Mouse (Mus musculus): ENCODE results near the gene Cacnb3.

The Cacnb3 gene

DNA sequence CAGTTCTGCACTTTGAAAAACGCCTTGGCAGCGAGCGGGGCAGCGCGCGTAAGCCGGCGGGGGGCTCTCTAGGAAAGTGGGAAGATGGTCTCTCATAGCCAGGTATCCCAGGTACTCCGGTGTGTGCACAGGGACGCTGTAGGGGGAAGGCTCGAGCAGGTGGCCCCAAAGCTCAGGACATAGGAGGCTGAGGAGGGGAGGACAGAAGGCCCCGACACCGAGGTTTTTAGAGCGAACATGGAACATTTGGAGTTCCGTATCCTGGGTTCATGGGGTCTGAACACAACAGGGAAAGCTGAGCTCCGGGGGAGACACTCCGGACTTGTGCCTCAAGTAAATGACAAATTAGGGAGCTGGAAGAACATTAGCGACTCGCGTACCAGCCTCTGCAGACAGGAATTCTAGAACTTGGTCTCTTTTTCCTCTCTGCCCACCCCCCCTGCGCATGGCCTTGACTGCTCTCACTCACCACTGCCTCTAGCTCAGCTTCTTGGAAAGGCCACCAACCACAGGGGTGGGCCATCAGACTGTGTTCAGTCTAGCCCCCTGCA lies 4.7 kb downstream of the Cacnb3 start:
- no peak for DNase-seq

DNA sequence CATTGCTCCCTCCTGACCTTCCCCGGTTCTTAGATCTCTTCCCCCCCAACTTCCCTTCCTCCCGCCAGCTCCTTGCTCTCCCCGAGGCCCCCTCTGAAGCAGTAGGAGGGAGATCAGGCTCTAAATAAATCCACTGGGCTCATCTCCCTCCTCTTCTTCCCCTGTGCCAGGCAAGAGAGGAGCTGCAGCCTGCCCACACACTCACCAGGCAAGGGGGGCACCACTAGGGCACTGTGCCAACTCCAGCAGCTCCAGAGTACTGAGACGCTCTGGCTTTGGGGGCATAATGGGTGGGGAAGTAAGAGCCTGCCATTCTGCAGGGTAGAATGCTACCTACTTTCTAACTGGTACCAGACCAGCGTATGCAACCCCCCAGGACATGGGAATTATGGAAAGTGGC lies 5.9 kb downstream of the Cacnb3 start:
- no peak for DNase-seq

DNA sequence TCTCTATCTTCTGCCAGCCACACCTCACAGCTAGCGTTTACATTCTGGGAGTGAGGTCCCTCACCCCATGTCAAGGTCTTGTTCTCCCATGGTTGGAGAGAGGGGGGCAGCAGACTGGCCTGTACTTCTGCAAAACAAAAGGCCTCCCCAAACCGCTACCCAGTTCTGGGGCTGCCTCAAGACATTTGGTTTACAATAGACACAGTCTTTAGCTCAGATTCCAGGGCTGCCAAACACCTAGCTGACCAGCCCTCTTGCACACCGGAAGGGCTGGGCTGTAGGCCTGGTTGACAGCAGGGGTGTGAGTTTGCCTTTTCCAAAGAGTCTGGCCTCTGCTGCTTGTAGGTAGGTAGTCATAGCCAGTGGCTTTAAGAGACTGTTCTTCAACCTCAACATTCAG lies 6.5 kb downstream of the Cacnb3 start:
- no peak for DNase-seq

GRCm38 (mm10) chr15:98640157-98640556 lies 9.5 kb downstream of the Cacnb3 start:
- peak; percentile 50 to 83 for DNase-seq

GRCm38 (mm10) chr15:98644406-98644805 lies 13.8 kb downstream of the Cacnb3 start:
- no peak for DNase-seq

DNA sequence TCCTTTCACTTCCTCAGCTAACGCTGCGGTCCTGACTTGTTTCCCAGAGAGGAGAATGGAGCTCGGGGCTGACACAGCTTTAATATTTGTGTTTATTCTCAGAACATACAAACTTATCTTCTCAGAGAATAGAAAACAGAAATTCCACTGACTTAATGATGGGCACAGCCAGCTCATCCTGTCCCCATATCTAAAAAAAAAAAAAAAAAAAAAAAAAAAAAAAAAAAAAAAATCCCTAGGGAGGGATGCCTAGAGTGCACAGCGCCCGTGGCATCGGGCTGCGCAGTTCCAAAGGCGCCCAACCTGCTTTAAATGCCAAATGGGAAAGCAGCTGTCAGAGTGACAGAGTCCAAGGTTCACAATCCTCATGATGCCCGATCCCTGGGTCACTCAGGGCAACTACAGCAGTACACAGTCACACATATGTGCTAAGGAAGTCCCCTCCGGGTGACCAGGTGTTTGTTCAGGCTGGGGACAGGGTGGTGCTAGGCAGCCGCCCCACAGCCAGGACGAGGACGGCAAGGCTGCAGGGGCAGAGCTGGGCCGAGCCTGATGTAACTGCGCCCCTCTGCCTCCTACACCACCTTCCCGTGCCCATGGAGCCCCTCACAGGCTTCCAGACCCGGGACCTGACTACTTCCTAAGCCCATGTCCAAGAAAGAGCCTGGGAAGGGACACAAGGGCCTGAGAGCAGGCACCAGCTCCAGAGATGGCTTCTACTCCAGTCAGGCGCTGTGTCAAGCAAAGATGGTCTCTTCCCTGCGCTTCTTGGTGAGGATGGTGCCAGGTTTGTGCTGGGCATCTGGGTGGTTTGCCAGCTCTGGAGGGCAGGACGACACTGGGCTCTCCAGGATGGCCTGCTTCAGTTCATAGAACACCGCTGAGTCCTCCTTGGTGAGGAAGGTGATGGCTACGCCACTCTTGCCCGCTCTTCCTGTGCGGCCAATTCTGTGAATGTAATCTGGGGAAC lies 14.7 kb downstream of the Cacnb3 start:
- DNase-seq, result peak; percentile 38 to 67

DNA sequence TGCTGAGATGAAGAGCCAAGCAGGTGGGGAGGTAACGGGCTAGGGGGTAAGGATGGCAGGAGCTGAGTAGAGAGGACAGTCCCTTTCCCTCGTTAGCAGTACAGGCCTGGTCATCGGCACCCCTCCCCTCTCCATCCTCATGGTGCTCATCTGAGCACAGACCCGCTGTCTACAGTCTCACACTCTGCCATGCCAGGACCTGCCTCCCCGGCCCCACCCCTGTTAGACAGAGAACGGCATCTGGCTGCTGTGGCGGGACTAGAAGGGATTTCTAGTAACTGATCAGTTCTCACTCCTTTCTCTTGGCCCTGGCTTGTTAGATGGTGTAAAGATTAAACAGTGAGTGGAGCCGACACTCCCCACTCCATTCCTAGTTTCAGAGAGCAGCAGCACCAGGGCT lies 16.1 kb downstream of the Cacnb3 start:
- no peak for DNase-seq

GRCm38 (mm10) chr15:98647308-98647707 lies 16.7 kb downstream of the Cacnb3 start:
- no peak for DNase-seq

DNA sequence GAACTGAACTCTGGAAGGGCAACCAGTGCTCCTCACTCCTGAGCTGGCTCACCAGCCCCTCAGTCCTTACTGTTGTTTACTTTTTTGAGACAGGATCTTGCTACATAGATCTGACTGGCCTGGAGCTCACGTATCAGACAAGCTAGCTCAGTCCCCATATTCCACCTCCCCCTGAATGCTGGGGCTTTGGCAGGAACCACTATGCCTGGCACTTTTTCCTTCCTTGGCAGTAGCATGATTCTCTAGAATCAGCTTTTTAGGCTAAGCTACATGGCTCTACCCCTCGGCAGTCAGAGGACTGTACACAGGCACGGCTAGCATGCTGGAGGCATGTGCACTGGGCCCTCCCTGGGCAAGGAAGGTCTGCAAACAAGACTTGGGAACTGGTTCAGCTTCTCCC lies 17.4 kb downstream of the Cacnb3 start:
- DNase-seq, result no peak

- DNase-seq, result no peak
Observed at GRCm38 (mm10) chr15:98651431-98651830, 20.8 kb downstream of the Cacnb3 start.

DNA sequence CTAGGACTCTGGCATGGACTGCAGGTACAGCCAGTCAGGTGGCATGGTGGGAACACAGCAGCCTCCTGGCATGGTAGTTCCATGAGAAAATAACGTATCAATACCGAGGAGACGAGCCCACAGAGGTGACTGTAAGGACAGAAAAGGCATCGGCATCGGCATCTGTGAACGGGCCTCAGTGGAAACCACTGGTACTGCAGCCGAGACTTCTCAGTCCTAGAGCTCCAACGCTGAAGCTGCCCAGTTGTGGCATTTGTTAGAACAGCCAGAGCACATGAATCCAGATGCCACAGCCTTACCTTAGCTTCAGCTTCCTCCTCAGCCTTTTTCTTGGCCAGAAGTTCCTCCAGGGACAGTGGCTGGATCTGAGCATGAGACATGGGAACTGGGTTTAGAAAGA lies 21.5 kb downstream of the Cacnb3 start:
- DNase-seq, result no peak

DNA sequence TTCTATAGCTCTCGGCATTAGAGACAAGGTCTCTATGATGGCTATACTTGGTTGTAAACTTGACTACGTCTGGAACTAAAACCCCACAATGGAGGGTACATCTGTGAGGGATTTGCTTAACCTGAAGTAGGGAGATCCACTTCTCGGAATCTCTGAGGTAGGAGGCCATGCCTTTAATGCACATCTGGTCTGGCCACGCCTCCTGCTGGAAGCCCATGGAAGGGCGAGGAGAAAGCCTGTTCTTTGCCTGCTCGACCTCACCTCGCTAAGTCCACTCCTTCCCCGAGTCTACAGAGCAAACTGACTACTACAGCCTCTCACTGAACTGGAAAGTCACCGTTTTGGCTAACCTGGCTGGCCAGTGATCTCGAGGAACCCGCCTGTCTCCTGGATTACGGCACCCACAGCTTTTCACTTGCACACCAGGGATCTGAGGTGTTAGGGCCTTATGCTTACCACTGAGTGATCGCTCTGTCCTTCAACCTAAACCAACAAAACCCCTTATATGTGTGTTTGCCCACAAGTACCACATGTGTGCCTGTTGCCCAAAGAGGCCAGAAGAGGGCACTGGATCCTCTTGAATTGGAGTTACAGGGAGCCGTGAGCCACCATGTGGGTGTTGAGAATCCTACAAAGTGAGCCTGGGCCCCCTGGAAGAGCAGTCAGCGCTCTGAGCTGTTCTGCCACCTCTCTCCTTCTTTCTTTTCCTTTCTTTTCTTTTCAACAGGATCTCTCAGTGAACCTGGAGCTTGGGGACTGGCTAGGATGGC lies 26.5 kb downstream of the Cacnb3 start:
- no peak for DNase-seq

DNA sequence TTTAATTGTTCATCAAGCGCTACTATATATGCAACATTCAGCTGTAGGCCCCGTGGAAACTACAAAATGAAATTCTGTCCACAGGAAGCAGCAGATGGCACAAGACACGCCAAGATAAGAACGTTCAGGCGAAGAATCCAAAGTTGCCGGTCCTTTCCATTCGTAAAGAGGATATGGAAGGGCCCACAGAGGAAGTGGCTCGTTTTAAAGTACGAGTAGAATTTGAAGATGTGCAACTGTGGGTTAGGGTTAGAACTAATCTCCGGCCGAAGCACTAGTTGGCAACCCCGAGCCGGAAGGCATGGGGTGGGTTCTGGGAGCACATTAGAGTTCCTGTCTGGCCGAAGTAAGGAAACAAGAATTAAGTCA lies 31.5 kb downstream of the Cacnb3 start:
- no peak for DNase-seq

DNA sequence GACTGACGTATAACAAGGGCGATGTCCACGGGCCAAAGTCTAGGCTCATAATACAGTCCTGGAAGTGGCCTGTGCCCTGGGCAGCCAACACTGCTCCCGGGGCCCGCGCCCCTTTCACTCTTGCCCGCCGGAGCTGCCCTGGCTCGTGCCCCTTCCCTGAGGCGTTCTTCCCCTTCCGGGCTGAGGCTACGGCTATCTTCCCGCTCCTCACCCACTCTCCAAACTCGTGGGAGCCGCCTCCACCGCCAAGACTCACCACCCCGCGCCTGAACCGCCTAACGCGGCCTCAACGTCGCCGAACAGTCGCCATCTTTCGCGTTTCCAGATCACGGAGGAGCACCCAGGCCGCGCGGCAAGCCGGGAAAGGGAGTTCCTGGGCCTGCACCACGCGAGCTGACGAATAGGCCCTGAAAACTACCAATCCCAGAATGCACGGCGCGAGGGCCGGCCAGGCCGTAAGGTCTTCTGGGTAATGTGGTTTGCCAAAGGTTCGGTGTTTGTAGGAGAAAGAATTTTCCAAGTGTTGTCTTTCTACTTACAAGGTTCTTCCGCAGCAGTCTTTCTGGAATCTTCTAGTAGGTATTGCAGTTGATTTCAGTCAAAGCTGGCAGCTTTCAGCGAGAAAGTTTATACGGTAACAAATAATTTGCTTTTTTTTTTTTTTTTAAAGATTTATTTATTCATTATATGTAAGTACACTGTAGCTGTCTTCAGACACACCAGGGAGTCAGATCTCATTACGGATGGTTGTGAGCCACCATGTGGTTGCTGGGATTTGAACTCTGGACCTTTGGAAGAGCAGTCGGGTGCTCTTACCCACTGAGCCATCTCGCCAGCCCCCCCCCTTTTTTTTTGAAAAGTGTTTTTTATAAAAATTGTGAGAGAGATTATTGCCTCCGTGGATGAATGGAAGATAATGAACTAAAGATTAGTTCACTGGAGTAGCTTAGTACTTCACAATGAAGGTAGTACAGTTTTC lies 32.2 kb downstream of the Cacnb3 start, which contains the start of gene Ddx23:
Gene Ddx23, minus strand, starts transcription at position 328 of the 979 bp plus-strand sequence.
- peak; percentile 97 to 98 for DNase-seq

DNA sequence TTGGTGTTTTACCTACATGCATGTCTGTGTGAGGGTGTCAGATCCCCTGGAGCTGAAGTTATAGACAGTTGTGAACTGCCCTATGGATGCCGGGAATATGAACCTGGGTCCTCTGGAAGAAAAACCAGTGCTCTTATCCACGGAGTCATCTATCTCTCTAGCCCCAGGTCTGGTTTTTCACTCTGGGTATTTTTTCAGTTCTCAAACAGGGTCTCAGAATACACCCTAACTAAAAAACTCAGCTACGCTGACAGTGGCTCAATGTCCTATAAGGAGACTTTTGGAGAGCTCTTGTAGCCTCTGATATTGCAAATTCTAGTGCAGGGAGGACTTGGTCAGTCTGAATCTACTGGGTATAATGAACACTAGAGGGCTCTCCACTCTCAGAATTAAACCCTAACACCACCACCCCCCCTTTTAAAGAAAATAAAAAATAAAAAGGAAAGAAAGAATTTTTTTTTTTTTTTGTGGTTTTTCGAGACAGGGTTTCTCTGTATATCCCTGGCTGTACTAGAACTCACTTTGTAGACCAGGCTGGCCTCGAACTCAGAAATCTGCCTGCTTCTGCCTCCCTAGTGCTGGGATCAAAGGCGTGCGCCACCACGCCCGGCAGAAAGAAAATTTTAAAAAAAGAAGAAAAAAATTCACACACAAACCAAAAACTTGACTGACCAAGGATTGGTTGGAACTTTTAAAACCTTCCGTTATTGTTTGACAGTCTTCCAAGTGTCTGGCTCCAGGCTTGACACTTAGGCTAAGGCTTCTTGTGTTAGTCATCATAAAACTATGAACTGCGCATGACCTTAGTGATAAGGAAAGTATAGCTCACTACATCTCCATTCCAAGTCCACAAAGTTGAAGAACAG lies 33.6 kb downstream of the Cacnb3 start:
- DNase-seq, result no peak

GRCm38 (mm10) chr15:98672592-98672991 lies 42.0 kb downstream of the Cacnb3 start:
- no peak for DNase-seq

DNA sequence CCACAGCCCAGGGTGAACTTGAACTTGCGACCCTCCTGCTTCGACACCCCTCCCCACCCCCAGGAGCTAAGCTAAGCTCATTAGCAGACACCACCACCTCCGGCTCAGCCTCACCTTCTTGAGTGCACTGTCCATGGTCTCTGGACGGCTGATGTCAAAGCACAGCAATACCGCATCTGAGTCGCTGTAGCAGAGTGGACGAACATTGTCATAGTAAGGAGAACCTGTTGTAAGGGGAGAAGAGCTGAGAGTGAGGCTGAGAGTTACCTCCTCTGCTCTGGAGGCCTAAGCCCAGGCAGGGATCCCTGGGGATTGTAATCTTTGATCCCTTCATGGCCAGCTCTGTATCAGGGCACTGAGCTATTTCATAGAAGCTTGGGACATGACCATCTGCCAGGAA lies 43.1 kb downstream of the Cacnb3 start:
- no peak for DNase-seq

- DNase-seq, result no peak
Observed at GRCm38 (mm10) chr15:98674284-98674993, 43.8 kb downstream of the Cacnb3 start.

GRCm38 (mm10) chr15:98674994-98675545 lies 44.4 kb downstream of the Cacnb3 start:
- DNase-seq, result no peak

DNA sequence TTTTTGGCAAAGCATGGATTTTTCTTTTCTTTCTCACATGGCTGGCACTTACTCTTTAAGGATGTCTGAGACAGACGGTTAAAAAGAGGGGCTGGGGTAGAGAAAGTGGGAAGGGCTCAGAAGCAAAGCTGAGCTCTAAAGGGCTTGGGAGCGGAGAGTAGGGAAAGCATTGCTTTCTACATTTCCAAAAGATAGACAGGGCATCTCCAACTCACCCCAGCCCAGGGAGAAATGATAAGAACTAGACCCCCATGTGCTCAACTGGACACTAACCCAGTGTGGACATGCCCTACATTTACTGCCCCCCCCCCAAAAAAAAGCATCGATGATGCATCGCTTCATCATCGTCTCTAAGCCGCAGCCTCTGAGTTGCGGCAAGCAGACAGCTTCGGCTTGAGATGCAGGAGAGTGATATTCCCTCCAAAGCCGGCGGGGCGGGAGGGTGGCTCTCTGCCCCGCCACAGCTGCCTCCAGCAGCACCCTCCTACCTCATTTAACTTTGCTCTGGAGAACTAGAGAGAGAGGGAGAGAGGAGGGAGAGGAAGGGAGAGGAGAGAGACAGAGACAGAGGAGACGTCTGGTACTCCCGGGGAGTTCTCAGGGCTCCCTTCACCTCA lies 45.1 kb downstream of the Cacnb3 start:
- DNase-seq, result no peak
